Mouse (Mus musculus) monocyte, adult 59 days (primary cell): ENCODE results near the gene Zfp87. TPM values are rescaled to one million over a fixed set of nuclear protein-coding genes. Genes with fewer than 3 reads are reported as not detected.

Source experiments
- total RNA-seq, 2 experiments: library from RNA; stranded (reverse); gene quantifications; one replicate each; pipeline ENCODE4 v1.2.4; 2023

The Zfp87 gene
- total RNA-seq: 10 to 100 TPM; 15.1 to 20.6 TPM

DNA sequence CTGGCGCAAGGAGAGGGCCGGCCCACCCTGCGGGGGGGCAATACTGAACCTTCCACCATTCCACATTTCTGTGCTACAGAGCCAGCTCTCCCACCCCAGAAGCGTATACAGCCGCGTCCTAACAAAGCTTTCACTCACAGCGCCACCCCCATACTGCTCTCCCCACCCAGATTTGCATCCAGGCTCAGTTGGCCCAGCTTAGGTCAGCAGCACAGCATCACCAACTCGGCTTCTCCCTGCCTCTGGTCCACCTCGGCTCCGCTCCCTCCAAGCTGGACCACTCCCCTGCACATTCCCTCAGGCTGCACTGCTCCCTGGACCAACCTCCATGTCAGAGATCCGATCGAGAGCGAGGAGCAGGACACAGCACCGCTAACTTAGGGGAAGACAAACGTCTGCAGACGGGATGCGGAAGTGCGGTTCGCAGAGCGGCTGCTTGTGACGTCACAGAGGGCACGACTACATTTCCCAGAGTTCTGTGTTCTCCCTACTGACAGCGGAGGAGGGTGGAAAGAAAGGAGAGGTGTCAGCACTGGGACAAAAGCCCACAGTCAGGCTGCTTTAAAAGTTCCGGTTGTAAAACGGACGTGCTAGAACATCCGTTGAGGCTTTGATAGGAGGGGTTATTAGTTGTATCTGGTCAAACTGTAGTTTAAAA, at the start of gene Zfp87, which contains the start of gene Gm26965:
Gene Zfp87 (minus strand): TSS at position 425 of the 658 bp plus-strand sequence.
Gene Gm26965 (minus strand): TSS at position 399 of the 658 bp plus-strand sequence.

GRCm38 (mm10) chr13:67553730-67554129, 27.8 kb upstream of the Zfp87 start, which contains the start of gene Zfp748:
Gene Zfp748 (minus strand): TSS chr13:67553830.

DNA sequence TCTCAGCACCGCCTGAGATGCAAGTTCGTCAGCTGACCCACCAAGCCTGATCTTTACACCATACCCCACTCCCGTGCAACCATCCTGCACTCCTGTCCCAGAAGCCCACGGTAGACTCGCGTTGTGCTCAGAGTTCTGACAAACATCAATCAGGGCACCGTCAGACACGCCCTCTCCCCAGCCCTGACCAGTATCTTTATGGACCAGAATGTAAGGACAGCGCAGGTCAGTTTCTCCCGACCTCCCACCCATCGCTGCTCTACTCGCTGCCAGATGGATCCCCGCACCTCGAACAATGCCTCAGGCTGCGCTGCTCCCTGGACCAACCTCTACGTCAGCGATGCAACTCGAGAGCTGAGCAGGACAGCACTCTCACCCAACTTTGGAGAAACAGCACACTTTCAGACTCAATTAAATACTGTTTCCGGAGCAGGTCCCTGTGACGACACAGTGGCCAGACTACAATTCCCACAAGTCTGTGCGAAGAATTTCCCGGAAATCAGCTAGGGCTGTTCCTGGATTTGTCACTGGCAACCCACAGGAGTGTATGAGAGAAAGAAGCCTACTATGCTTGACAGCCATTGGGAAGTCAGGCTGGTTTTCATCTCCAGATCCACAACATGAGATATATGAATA, 25.8 kb downstream of the Zfp87 start, which contains the start of gene Zfp58:
Gene Zfp58 (minus strand): TSS at position 472 of the 636 bp plus-strand sequence.

DNA sequence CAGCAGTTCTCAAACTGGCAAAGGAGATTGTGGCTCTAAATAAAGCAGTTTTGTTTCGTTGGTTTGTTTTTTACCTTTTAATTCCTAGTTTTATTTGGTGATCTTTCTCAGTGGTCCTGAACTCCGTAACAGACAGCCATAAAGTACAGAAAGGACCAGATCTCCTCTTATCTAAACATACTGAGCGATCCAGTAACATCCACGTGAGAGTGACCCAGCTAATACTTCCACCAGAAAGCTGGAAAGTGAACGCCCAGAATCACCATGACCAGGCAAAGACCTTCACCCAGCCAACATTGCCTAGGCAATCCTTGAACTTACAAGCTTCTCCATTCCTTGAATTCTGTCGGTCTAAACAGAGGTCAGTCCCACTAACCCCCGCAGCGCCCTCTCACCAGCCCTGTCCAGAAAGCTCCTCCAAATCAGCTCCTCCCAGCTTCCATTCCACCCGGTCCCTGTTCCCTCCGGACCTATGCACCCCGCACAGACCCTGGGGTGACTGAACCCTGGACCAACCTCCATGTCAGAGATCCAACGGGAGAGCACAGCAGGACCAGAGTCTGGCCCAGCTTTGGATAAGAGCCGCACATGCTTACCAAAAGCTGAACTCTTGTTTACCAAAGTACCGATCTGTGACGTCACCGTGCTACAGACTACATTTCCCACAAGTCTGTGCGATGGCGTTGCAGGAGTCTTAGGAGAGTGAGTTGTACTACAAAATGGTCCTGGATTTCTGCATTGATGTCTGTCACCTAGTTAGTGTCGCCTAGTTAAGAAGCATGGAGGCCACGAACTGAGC, 42.2 kb downstream of the Zfp87 start, which contains the start of gene Zfp874b:
Gene Zfp874b (minus strand): TSS at position 634 of the 799 bp plus-strand sequence.

Other genes starting within 250 kb of the Zfp87 start
- 1 to 10 TPM; 1.5 to 2.1 TPM for gene Zfp458, start 247.7 kb downstream of the Zfp87 start, total RNA-seq
- 1 to 10 TPM in 1 of 2 experiments, under 1 TPM in 1; 0.97 to 1.6 TPM for gene Zfp457, start 219.7 kb downstream of the Zfp87 start, total RNA-seq
- 1 to 10 TPM; 4.9 to 9.0 TPM for gene Zfp595, start 193.6 kb downstream of the Zfp87 start, total RNA-seq
- gene Gm28044, start 165.6 kb downstream of the Zfp87 start, total RNA-seq: 1 to 10 TPM in 1 of 2 experiments, not detected in 1; 2.5 TPM
- 1 to 10 TPM; 5.4 to 6.0 TPM for gene Zfp953, start 165.6 kb downstream of the Zfp87 start, total RNA-seq
- 1 to 10 TPM in 1 of 2 experiments, not detected in 1; 2.1 TPM for gene Gm28041, start 150.4 kb downstream of the Zfp87 start, total RNA-seq
- 1 to 10 TPM; 4.8 to 6.1 TPM for gene Zfp456, start 150.4 kb downstream of the Zfp87 start, total RNA-seq
- gene Zfp429, start 126.4 kb downstream of the Zfp87 start, total RNA-seq: 10 to 100 TPM in 1 of 2 experiments, 1 to 10 TPM in 1; 9.8 to 10.0 TPM
- under 1 TPM; 0.37 to 0.97 TPM for gene Zfp459, start 104.8 kb downstream of the Zfp87 start, total RNA-seq
- gene Zfp874a, start 74.6 kb downstream of the Zfp87 start, total RNA-seq: 1 to 10 TPM; 4.8 to 7.2 TPM
- gene Zfp874b, start 41.9 kb downstream of the Zfp87 start, total RNA-seq: 10 to 100 TPM in 1 of 2 experiments, 1 to 10 TPM in 1; 8.6 to 12.8 TPM
- 1 to 10 TPM; 5.3 to 7.2 TPM for gene Zfp58, start 25.6 kb downstream of the Zfp87 start, total RNA-seq
- 1 to 10 TPM in 1 of 2 experiments, not detected in 1; 2.2 TPM for gene Gm26965, start within 50 bp of the Zfp87 start, total RNA-seq
- gene Zfp748, start 27.7 kb upstream of the Zfp87 start, total RNA-seq: 1 to 10 TPM; 6.6 to 6.9 TPM
- 10 to 100 TPM; 11.9 to 13.8 TPM for gene Zfp729b, start 83.5 kb upstream of the Zfp87 start, total RNA-seq
- gene Gm49345, start 111.6 kb upstream of the Zfp87 start, total RNA-seq: 1 to 10 TPM in 1 of 2 experiments, not detected in 1; 2.1 TPM
- gene Zfp729a, start 111.6 kb upstream of the Zfp87 start, total RNA-seq: 10 to 100 TPM; 10.1 to 11.9 TPM
- 10 to 100 TPM in 1 of 2 experiments, 1 to 10 TPM in 1; 7.5 to 10.5 TPM for gene Zfp738, start 160.9 kb upstream of the Zfp87 start, total RNA-seq
- gene Zfp65, start 203.0 kb upstream of the Zfp87 start, total RNA-seq: 10 to 100 TPM; 10.8 to 12.0 TPM
- gene Zfp85, start 229.1 kb upstream of the Zfp87 start, total RNA-seq: 1 to 10 TPM; 1.9 to 3.7 TPM